Mouse (Mus musculus): Measurements from ENCODE around the gene Mt3. TPM values are rescaled to one million over a fixed set of nuclear protein-coding genes. Genes with fewer than 3 reads are reported as not detected.

The Mt3 gene
- polyA plus RNA-seq, 1 experiment, result 1.6 TPM

DNA sequence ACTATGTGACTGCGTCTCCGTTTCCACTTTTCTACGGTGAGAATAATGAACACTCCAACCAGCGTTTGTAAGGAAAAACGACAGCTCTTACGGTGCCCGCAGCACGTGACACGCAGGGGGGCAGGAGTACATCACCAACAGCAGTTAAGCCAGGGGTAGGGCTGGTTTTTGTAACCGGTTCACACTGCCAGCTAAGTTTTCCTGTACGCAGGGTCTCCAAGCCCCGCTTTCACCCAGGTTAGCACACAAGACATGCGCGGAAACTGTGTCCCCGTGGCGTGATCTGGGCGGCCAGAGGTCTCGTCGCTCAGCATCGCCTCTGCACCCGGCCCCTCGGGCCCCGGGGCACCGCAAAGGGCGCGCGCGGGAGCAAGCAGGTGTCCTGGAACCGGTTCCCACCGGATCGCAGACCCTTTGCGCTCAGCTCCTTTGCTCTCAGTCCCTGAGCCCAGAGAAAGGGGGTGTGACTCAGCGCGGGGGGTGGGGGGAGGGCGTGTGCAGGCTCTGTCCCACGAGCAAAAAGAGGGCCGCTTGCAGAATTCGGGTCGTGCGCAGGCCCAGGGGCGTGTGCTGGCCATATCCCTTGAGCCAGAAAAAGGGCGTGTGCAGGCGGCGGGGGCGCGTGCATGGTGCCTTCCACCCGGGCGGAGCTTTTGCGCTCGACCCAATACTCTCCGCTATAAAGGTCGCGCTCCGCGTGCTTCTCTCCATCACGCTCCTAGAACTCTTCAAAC lies 19.8 kb downstream of the Mt3 start, which contains the start of gene Mt2:
Gene Mt2 (plus strand): TSS at position 590 of the 734 bp plus-strand sequence.
- under 1% methylated on average over 56 of the region's 56 CpGs for WGBS
- TF ChIP-seq POLR2A (IDR thresholded peaks at IDR 0.05; ENCODE audit: borderline replicate concordance, extremely low read depth, low read depth, low read length), result no peak
- peak; percentile 29 for DNase-seq
- peak within 1 kb of the TSS; percentile 46 for H3K4me3 ChIP-seq (replicated peaks; ENCODE audit: extremely low read depth, low read depth, low read length)
- H3K4me1 ChIP-seq (ENCODE audit: control insufficient read depth, insufficient read depth, low read length), result peaks cover 12% of the 10 kb centered on the region

DNA sequence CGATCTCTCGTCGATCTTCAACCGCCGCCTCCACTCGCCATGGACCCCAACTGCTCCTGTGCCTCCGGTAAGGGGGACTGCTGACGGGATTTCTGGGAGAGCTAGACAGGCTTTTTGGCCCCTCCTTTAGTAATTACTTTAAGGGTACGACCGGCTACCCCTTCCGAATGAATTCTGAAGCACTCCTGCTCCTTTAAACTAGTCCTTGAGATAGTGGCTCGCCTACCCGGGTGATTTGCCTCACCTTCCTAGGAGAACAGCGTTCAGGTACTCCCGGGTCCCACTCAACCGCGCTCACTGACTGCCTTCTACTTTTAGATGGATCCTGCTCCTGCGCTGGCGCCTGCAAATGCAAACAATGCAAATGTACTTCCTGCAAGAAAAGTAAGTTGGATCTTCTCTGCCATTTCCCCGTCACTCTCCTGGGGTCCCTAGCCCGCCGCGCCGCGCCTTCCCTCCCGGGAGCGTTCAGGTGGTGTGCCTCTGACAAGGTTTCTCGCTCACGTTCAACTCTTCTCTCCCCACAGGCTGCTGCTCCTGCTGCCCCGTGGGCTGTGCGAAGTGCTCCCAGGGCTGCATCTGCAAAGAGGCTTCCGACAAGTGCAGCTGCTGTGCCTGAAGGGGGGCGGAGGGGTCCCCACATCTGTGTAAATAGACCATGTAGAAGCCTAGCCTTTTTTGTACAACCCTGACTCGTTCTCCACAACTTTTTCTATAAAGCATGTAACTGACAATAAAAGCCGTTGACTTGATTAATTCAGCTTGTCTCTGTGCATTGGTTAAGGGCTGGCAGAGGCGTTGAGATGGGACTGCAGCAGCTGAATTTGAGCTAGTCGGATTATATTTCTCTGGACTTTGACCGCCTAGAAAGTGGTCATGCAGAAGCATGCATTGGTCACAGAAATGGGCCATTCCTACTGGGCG lies 20.7 kb downstream of the Mt3 start:
- TF ChIP-seq POLR2A (IDR thresholded peaks at IDR 0.05; ENCODE audit: borderline replicate concordance, extremely low read depth, low read depth, low read length) (no peak), CTCF (IDR thresholded peaks at IDR 0.05; ENCODE audit: insufficient read depth, low read length) (no peak)
- peak; percentile 50 for DNase-seq
- H3K4me3 ChIP-seq (replicated peaks; ENCODE audit: extremely low read depth, low read depth, low read length), result peak overlapping the region; percentile 46
- H3K4me1 ChIP-seq (ENCODE audit: control insufficient read depth, insufficient read depth, low read length), result peaks cover 12% of the 10 kb centered on the region
- 4% methylated on average over 39 of the region's 39 CpGs for WGBS

DNA sequence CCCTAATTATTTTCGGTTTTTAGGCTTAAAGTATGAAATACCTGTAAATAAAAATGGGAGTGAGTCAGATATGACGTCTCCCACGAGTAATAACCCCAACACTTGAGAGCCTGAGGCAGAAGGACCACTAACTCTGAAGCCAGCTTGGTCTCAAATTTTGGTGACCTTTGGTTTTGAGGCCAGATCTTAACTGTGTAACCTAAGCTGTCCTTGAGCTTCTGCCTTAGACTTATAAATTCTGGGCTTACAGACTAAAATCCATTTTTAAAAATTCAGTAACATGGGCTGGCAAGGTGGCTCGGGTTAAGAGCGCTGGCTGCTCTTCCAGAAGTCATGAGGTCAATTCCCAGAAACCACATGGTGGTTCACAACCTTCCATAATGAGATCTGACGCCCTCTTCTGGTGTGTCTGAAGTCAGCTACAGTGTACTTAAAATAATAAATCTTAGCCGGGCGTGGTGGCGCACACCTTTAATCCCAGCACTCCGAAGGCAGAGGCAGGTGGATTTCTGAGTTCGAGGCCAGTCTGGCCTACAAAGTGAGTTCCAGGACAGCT lies 21.5 kb downstream of the Mt3 start:
- Histone ChIP-seq H3K4me1 (ENCODE audit: control insufficient read depth, insufficient read depth, low read length) (peaks cover 12% of the 10 kb centered on the region), H3K4me3 (replicated peaks; ENCODE audit: extremely low read depth, low read depth, low read length) (no peak overlapping the region)
- TF ChIP-seq CTCF (IDR thresholded peaks at IDR 0.05; ENCODE audit: insufficient read depth, low read length) (no peak), POLR2A (IDR thresholded peaks at IDR 0.05; ENCODE audit: borderline replicate concordance, extremely low read depth, low read depth, low read length) (no peak)
- WGBS, result 59% methylated on average over 11 of the region's 11 CpGs
- DNase-seq, result no peak

DNA sequence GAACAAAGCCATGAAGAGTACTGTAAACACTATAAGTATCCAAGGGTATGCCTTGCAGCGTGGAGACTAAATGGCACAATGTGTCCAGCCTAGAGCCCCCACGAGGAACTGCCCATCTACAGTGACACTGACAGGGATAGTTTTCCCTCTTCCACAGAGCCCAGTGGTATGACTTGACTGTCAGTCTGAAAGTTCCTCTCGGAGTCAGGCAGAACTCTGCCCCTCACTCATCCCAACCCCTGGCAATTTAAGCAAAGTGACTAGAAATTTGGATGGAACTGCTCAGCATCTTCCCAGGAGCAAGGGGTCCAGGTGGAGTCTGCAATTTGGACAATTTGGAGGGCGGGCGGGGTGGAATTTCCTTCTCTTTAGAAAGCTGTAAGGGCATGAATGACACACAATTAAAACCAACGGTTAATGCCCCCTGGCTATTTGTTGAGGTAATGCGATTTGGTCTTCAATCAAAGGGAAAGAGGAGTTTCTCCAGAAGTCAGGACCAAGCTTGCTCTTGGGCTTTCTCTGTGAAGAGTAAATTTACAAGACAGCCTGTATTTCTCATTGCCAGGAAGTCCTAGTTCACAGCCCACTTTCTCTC lies 22.3 kb downstream of the Mt3 start:
- Histone ChIP-seq H3K4me1 (ENCODE audit: control insufficient read depth, insufficient read depth, low read length) (peaks cover 14% of the 10 kb centered on the region), H3K4me3 (replicated peaks; ENCODE audit: extremely low read depth, low read depth, low read length) (no peak overlapping the region)
- TF ChIP-seq CTCF (IDR thresholded peaks at IDR 0.05; ENCODE audit: insufficient read depth, low read length) (no peak), POLR2A (IDR thresholded peaks at IDR 0.05; ENCODE audit: borderline replicate concordance, extremely low read depth, low read depth, low read length) (no peak)
- 40% methylated on average over 7 of the region's 7 CpGs for WGBS
- no peak for DNase-seq

DNA sequence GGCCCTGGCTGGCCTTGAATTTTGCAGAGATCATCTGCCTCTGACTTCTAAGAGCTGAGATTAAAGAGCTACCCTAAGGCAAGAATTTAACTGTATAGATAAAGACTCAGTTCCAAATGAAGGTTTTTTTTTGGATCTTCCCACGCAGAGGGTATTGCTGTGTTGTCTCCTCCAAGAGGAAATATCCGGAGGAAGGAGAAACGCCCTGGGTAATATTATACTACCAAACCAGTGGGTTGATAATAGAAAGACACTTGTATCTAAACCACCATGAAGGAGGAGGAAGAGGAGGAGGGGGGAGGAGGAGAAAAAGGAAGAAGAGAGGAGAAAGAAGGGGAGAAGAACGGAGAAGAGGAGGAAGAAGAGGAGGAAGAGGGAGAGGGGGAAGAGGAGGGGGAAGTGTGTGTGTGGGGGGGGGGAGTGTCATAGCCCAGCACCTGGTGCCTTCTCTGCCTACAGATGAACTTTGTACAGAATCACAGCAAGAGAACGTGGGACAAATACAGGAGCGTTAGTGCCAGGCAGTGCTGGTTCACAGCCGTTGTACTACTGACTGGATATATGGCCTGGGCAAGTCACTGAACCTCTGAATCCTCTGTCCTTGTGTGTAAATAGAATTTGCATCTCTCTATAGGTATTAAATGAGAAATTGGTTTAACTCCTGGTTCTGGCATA lies 25.4 kb downstream of the Mt3 start:
- Histone ChIP-seq H3K4me3 (replicated peaks; ENCODE audit: extremely low read depth, low read depth, low read length) (no peak overlapping the region), H3K4me1 (ENCODE audit: control insufficient read depth, insufficient read depth, low read length) (peaks cover 7% of the 10 kb centered on the region)
- no peak for DNase-seq
- WGBS, result 66% methylated on average over 7 of the region's 7 CpGs
- TF ChIP-seq CTCF (IDR thresholded peaks at IDR 0.05; ENCODE audit: insufficient read depth, low read length) (no peak), POLR2A (IDR thresholded peaks at IDR 0.05; ENCODE audit: borderline replicate concordance, extremely low read depth, low read depth, low read length) (no peak)

DNA sequence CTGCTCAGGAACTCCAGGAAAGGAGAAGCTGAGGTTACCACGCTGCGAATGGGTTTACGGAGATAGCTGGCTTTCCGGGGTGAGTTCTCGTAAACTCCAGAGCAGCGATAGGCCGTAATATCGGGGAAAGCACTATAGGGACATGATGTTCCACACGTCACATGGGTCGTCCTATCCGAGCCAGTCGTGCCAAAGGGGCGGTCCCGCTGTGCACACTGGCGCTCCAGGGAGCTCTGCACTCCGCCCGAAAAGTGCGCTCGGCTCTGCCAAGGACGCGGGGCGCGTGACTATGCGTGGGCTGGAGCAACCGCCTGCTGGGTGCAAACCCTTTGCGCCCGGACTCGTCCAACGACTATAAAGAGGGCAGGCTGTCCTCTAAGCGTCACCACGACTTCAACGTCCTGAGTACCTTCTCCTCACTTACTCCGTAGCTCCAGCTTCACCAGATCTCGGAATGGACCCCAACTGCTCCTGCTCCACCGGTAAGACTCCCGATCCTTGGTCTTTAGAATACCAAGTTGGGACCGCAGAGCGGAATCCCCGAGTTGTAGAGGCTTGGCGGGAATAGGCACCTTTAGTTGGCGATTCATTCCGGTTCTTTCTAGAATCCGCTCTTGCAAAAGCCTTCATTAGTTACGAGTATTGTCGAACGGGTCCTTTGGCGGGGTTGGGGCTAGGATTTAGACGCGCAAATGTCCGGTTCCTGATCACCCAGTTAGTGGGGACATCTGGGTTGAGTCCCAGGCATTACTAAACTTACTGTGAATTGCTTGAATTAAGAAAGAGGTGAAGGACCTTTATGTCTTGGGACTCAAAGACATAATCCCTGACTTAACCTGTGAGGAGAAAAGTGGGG lies 26.7 kb downstream of the Mt3 start, which contains the start of gene Mt1:
Gene Mt1 (plus strand): TSS at position 226 of the 856 bp plus-strand sequence.
- TF ChIP-seq CTCF (IDR thresholded peaks at IDR 0.05; ENCODE audit: insufficient read depth, low read length), result no peak
- TF ChIP-seq POLR2A (IDR thresholded peaks at IDR 0.05; ENCODE audit: borderline replicate concordance, extremely low read depth, low read depth, low read length), result peak; percentile 88; the same call in 1 of the 2 replicates
- Histone ChIP-seq H3K4me3 (replicated peaks; ENCODE audit: extremely low read depth, low read depth, low read length) (peak within 1 kb of the TSS; percentile 64), H3K4me1 (ENCODE audit: control insufficient read depth, insufficient read depth, low read length) (peaks cover 6% of the 10 kb centered on the region)
- WGBS, result under 1% methylated on average over 50 of the region's 50 CpGs
- DNase-seq, result peak; percentile 75

DNA sequence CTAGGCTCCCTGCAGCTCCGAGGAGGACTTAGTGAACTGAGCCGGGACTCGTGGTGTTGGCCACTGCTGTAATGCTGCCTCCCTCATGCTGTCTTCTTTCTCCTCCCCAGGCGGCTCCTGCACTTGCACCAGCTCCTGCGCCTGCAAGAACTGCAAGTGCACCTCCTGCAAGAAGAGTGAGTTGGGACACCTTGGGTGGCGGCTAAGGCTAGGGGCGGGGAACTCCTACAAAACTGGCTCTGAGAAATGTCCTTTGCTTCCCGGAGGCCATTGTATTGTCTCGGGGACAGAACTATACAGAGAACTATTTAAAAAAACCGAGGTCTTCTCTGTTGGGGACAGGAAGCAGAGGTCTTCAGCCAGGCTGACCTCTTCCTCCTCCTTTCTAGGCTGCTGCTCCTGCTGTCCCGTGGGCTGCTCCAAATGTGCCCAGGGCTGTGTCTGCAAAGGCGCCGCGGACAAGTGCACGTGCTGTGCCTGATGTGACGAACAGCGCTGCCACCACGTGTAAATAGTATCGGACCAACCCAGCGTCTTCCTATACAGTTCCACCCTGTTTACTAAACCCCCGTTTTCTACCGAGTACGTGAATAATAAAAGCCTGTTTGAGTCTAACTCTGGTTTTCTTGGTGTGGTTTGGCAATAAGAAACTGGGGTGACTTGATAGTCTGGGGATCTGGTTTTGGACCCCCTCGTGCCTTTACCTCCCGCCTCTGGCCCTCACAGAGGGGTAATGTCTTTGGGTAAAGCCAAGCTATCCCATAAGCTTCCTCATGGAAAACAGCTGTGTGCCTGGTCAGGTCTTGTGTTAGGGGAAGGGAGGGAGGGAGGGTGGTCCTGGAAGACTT lies 27.5 kb downstream of the Mt3 start:
- TF ChIP-seq CTCF (IDR thresholded peaks at IDR 0.05; ENCODE audit: insufficient read depth, low read length) (no peak), POLR2A (IDR thresholded peaks at IDR 0.05; ENCODE audit: borderline replicate concordance, extremely low read depth, low read depth, low read length) (peak; percentile 27; the same call in 1 of the 2 replicates)
- Histone ChIP-seq H3K4me1 (ENCODE audit: control insufficient read depth, insufficient read depth, low read length) (peaks cover 6% of the 10 kb centered on the region), H3K4me3 (replicated peaks; ENCODE audit: extremely low read depth, low read depth, low read length) (peak overlapping the region; percentile 64)
- WGBS, result 6% methylated on average over 25 of the region's 25 CpGs
- peak; percentile 36 for DNase-seq

Measured in lung, adult 2 months (tissue).